In the genomic region with DNA sequence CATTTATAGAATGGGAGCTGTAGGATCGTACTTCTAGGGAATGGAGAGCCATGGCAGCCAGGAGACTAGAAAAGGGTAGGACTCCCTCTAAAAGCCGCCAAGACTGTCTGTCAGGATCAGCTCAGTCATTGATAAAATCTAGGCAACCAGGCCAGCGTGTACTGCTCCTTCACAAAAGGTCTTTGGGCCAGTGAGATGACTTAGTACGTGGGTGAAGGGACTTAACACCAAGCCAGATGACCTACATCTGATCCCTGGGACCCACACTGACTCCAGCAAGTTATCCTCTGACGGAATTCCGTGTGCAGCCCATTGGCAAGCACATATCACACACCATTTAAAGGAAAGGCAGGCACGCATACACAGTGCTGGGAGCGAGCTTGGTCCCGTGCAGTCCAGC, we compare ENCODE assay signal across 27 mouse cellular contexts. TPM values are rescaled to one million over a fixed set of nuclear protein-coding genes. Genes with fewer than 3 reads are reported as not detected.
DNase-seq lines count a peak whose midpoint lies in the region; ATAC-seq and TF ChIP-seq lines count a peak whose summit lies in the region.
"Had no signal": no experiment of that assay in that cellular context is flagged by ENCODE, and none has a peak within 500 bp of the region (broad histone marks: within the 10 kb centered on the region; RNA-seq: fewer than 3 reads in every experiment).

No protein-coding gene starts in this region.

- peak overlapping the region; percentile 43 for H3K27ac ChIP-seq in gastrocnemius, adult 2 months
- H3K27ac ChIP-seq in heart, adult 2 months, result peak overlapping the region; percentile 17; the same call in 1 of the 2 replicates
- H3K27ac ChIP-seq in intestine, embryonic 14.5 days (ENCODE audit: low read depth), result peak overlapping the region; percentile 9; the same call in 1 of the 2 replicates
- H3K27ac ChIP-seq in intestine, embryonic 16.5 days (ENCODE audit: low read length), result no peak overlapping the region
- H3K27ac ChIP-seq: embryonic facial prominence, embryonic 13.5 days; embryonic facial prominence, embryonic 15.5 days; forebrain, embryonic 10.5 days; forebrain, embryonic 12.5 days had no signal

- DNase-seq in gastrocnemius, adult 2 months, result no peak
- DNase-seq in gastrocnemius, postnatal 10 days, result no peak
- DNase-seq in heart, adult 2 months, result peak in 1 of 2 experiments; percentile 21
- no peak for DNase-seq in heart, adult 9 months (ENCODE audit: low spot score in 2 of 2)
- DNase-seq in intestine, embryonic 14.5 days (ENCODE audit: low spot score), result no peak
- DNase-seq: adrenal gland, adult 8-10 months; adrenal gland, postnatal 14 days; adrenal gland, postnatal 36 days; B cell, adult 2 months; cerebellum, adult 11-12 months; cerebellum, adult 2 months; cerebellum, adult 9-10 months; cerebellum, postnatal 10 days; cerebellum, postnatal 25 days had no signal

- TF ChIP-seq CTCF in gastrocnemius, adult 2 months (IDR thresholded peaks at IDR 0.05), result no peak
- no peak for TF ChIP-seq CTCF in heart, adult 2 months (IDR thresholded peaks at IDR 0.05)

- H3K27me3 ChIP-seq in heart, adult 2 months (ENCODE audit: control insufficient read depth, insufficient read depth, low read length), result no peaks in the 10 kb centered on the region
- H3K27me3 ChIP-seq in intestine, embryonic 14.5 days (replicated peaks; ENCODE audit: control insufficient read depth, insufficient read depth, low read length), result no peaks in the 10 kb centered on the region
- no peaks in the 10 kb centered on the region for H3K27me3 ChIP-seq in intestine, embryonic 16.5 days (replicated peaks; ENCODE audit: control insufficient read depth, insufficient read depth, low read length)
- H3K27me3 ChIP-seq: embryonic facial prominence, embryonic 13.5 days; embryonic facial prominence, embryonic 15.5 days; Patski had no signal

- no peak overlapping the region for H3K4me2 ChIP-seq in intestine, embryonic 14.5 days (ENCODE audit: low read length)
- no peak overlapping the region for H3K4me2 ChIP-seq in intestine, embryonic 16.5 days (ENCODE audit: low read depth, low read length)
- H3K4me2 ChIP-seq: embryonic facial prominence, embryonic 13.5 days; embryonic facial prominence, embryonic 15.5 days; forebrain, embryonic 12.5 days had no signal

- no peak overlapping the region for H3K4me3 ChIP-seq in gastrocnemius, adult 2 months
- no peak overlapping the region for H3K4me3 ChIP-seq in heart, adult 2 months
- H3K4me3 ChIP-seq in intestine, embryonic 14.5 days (ENCODE audit: low read depth, low read length), result no peak overlapping the region
- no peak overlapping the region for H3K4me3 ChIP-seq in intestine, embryonic 16.5 days (ENCODE audit: low read length)
- H3K4me3 ChIP-seq: embryonic facial prominence, embryonic 13.5 days; embryonic facial prominence, embryonic 15.5 days; erythroblast, embryonic 14.5 days; forebrain, embryonic 10.5 days; forebrain, embryonic 12.5 days had no signal

- H3K9me3 ChIP-seq in intestine, embryonic 14.5 days (ENCODE audit: control insufficient read depth, low read length), result no peaks in the 10 kb centered on the region
- no peaks in the 10 kb centered on the region for H3K9me3 ChIP-seq in intestine, embryonic 16.5 days (ENCODE audit: control insufficient read depth, low read length)
- H3K9me3 ChIP-seq: embryonic facial prominence, embryonic 13.5 days; embryonic facial prominence, embryonic 15.5 days; forebrain, embryonic 10.5 days; forebrain, embryonic 12.5 days; G1E had no signal

- intact Hi-C loops in gastrocnemius, adult 2 months (cut with DNase I), result loop anchor here (2.0 kb wide), 1 partner anchor 24 kb away; no protein-coding TSS in a partner anchor
- intact Hi-C loops in heart, adult 2 months (cut with DNase I), result no loop called here

- H3K9ac ChIP-seq in heart, adult 2 months (ENCODE audit: low read depth, low read length), result no peak overlapping the region
- no peak overlapping the region for H3K9ac ChIP-seq in intestine, embryonic 14.5 days (ENCODE audit: low read length)
- H3K9ac ChIP-seq in intestine, embryonic 16.5 days (ENCODE audit: low read depth, low read length), result no peak overlapping the region
- H3K9ac ChIP-seq: embryonic facial prominence, embryonic 13.5 days; embryonic facial prominence, embryonic 15.5 days; forebrain, embryonic 12.5 days had no signal

- WGBS in heart, adult 2 months, result 67% methylated on average over 9 of the region's 9 CpGs
- WGBS in intestine, embryonic 14.5 days, result 82% methylated on average over 9 of the region's 9 CpGs
- 77% methylated on average over 9 of the region's 9 CpGs for whole genome bisulfite sequencing in intestine, embryonic 16.5 days

- H3K79me2 ChIP-seq in heart, adult 2 months (replicated peaks; ENCODE audit: control insufficient read depth, insufficient read depth, low read length), result no peaks in the 10 kb centered on the region

- TF ChIP-seq POLR2A in heart, adult 2 months (IDR thresholded peaks at IDR 0.05; ENCODE audit: insufficient read depth, low read depth, low read length), result no peak

- ATAC-seq in intestine, embryonic 14.5 days (replicated peaks; ENCODE audit: low FRiP score, low TSS enrichment, low read depth), result no peak
- ATAC-seq in intestine, embryonic 16.5 days, result no peak
- ATAC-seq: activated CD4-positive, CD25-positive, alpha-beta regulatory T cell, adult 4 months; CD4-positive, CD25-positive, alpha-beta regulatory T cell, adult 4 months; forebrain, embryonic 14.5 days; forebrain, embryonic 16.5 days; Patski had no signal

- peaks cover 4% of the 10 kb centered on the region for H3K4me1 ChIP-seq in heart, adult 2 months (ENCODE audit: control insufficient read depth, insufficient read depth, low read length)
- H3K4me1 ChIP-seq in intestine, embryonic 14.5 days (replicated peaks; ENCODE audit: control insufficient read depth, insufficient read depth, low read length), result peaks cover 44% of the 10 kb centered on the region
- peaks cover 20% of the 10 kb centered on the region for H3K4me1 ChIP-seq in intestine, embryonic 16.5 days (ENCODE audit: control insufficient read depth, insufficient read depth, low read length)

- TF ChIP-seq EP300 in heart, adult 2 months (IDR thresholded peaks at IDR 0.05; ENCODE audit: insufficient read depth, low read depth, low read length), result no peak

- H3K36me3 ChIP-seq in heart, adult 2 months (ENCODE audit: control insufficient read depth, insufficient read depth, low read length), result no peaks in the 10 kb centered on the region
- no peaks in the 10 kb centered on the region; the same call in 1 of the 2 replicates for H3K36me3 ChIP-seq in intestine, embryonic 14.5 days (ENCODE audit: control insufficient read depth, insufficient read depth, low read length)
- H3K36me3 ChIP-seq in intestine, embryonic 16.5 days (ENCODE audit: control insufficient read depth, insufficient read depth, low read length), result no peaks in the 10 kb centered on the region
- H3K36me3 ChIP-seq: embryonic facial prominence, embryonic 13.5 days; embryonic facial prominence, embryonic 15.5 days; forebrain, embryonic 10.5 days; forebrain, embryonic 12.5 days; G1E had no signal

RNA-seq across cellular contexts. Expression of a gene that starts 14.9 kb away (rescaled TPM):
- 10 to 100 TPM in 1 of 2 experiments, 1 to 10 TPM in 1; 9.5 to 19.6 TPM for total RNA-seq in gastrocnemius, adult 2 months (2021)
- total RNA-seq in gastrocnemius, postnatal 10 days (2021), result 1 to 10 TPM; 3.9 to 5.3 TPM
- total RNA-seq in heart, adult 2 months (2021), result 10 to 100 TPM; 24.3 to 29.9 TPM
- 30.3 and 47.5 TPM in 2 replicates for polyA plus RNA-seq in heart, adult 2 months (2012; rRNA removed)
- 18.0 and 22.0 TPM in 2 replicates for polyA plus RNA-seq in intestine, embryonic 14.5 days (2014; fragmentation: Nextera tagmentation; extraction: Ambion mirVana)
- polyA plus RNA-seq in intestine, embryonic 16.5 days (2015; fragmentation: Nextera tagmentation; extraction: Ambion mirVana), result 20.8 and 23.1 TPM in 2 replicates
- total RNA-seq: CH12.LX had no signal
- polyA plus RNA-seq: activated CD4-positive, CD25-positive, alpha-beta regulatory T cell, adult 4 months; erythroblast, embryonic 14.5 days had no signal
